Mouse (Mus musculus) C2C12 (cell line): ENCODE measurements around the gene Kcnrg. TPM values are rescaled to one million over a fixed set of nuclear protein-coding genes. Genes with fewer than 3 reads are reported as not detected.

ENCODE experiments used
- H3K27me3 ChIP-seq: one replicate; pipeline ENCODE4 v1.6.1; 2011; ENCODE audit not compliant: control insufficient read depth, insufficient read depth, insufficient read length
- H3K36me3 ChIP-seq: one replicate; pipeline ENCODE4 v1.6.1; 2011; ENCODE audit not compliant: control insufficient read depth, insufficient read depth
- H3K4me3 ChIP-seq: one replicate; pipeline ENCODE4 v1.5.1; 2011; ENCODE audit warnings: mild to moderate bottlenecking, control low read depth; ENCODE audit not compliant: poor library complexity, insufficient read depth, severe bottlenecking
- H3K79me2 ChIP-seq: one replicate; pipeline ENCODE4 v1.6.1; 2011; ENCODE audit not compliant: control insufficient read depth, insufficient read depth
- H3K79me3 ChIP-seq: one replicate; pipeline ENCODE4 v1.6.1; 2011; ENCODE audit warnings: low read depth, control low read depth
- H3ac ChIP-seq: one replicate; pipeline ENCODE3; 2011; ENCODE audit warnings: low read depth; ENCODE audit not compliant: control insufficient read depth, insufficient read length
- CEBPB ChIP-seq: IDR thresholded peaks from one replicate; pipeline ENCODE4 v1.6.1; 2011; ENCODE audit warnings: low read depth, mild to moderate bottlenecking, control low read depth, moderate library complexity
- CTCF ChIP-seq: IDR thresholded peaks from one replicate; pipeline ENCODE4 v1.5.1; 2011; ENCODE audit not compliant: control insufficient read depth, insufficient read depth, insufficient read length
- FOSL1 ChIP-seq: IDR thresholded peaks from one replicate; pipeline ENCODE4 v1.8.0; 2011; ENCODE audit warnings: mild to moderate bottlenecking, low read length; ENCODE audit not compliant: poor library complexity, insufficient read depth, severe bottlenecking
- MAX ChIP-seq: IDR thresholded peaks from one replicate; pipeline ENCODE4 v1.6.1; 2011; ENCODE audit warnings: mild to moderate bottlenecking, control low read depth
- MYOD1 ChIP-seq: IDR thresholded peaks from one replicate; pipeline ENCODE4 v1.6.1; 2011; ENCODE audit warnings: low read depth; ENCODE audit not compliant: control insufficient read depth, insufficient read length
- MYOG ChIP-seq: IDR thresholded peaks from one replicate; pipeline ENCODE4 v1.6.1; 2011; ENCODE audit not compliant: control insufficient read depth, insufficient read length; ENCODE audit errors: extremely low read depth
- USF1 ChIP-seq: IDR thresholded peaks from one replicate; pipeline ENCODE4 v1.6.1; 2011; ENCODE audit warnings: low read depth, mild to moderate bottlenecking, control low read depth, moderate library complexity
- polyA plus RNA-seq: library from polyadenylated mRNA; unstranded; fragments of >200 nt; fragmentation: generic; extraction: Trizol; gene quantifications from one replicate; pipeline ENCODE4 v1.2.1, GENCODE M21; 2012; ENCODE audit warnings: missing spikeins

The Kcnrg gene
- polyA plus RNA-seq, 1 experiment: 0.09 TPM

GRCm38 (mm10) chr14:61647182-61647880, 40.1 kb downstream of the Kcnrg start:
- Histone ChIP-seq H3K27me3 (no peaks in the 10 kb centered on the region), H3K4me3 (peak overlapping the region; percentile 84), H3ac (peak overlapping the region; percentile 93), H3K79me3 (peaks cover 59% of the 10 kb centered on the region), H3K79me2 (peaks cover 79% of the 10 kb centered on the region), H3K36me3 (peaks cover 11% of the 10 kb centered on the region)
- TF ChIP-seq USF1: no peak
- TF ChIP-seq FOSL1: no peak
- no peak for TF ChIP-seq CEBPB
- TF ChIP-seq MAX: no peak
- TF ChIP-seq MYOG: no peak
- no peak for TF ChIP-seq CTCF
- TF ChIP-seq MYOD1: no peak

GRCm38 (mm10) chr14:61647881-61648684, 40.8 kb downstream of the Kcnrg start:
- Histone ChIP-seq H3K79me3 (peaks cover 52% of the 10 kb centered on the region), H3ac (peak overlapping the region; percentile 93), H3K4me3 (peak overlapping the region; percentile 84), H3K79me2 (peaks cover 71% of the 10 kb centered on the region), H3K27me3 (no peaks in the 10 kb centered on the region), H3K36me3 (peaks cover 4% of the 10 kb centered on the region)
- TF ChIP-seq USF1 (no peak), CEBPB (no peak), CTCF (no peak)

GRCm38 (mm10) chr14:61648685-61649504, 41.6 kb downstream of the Kcnrg start:
- Histone ChIP-seq H3K4me3 (peak overlapping the region; percentile 84), H3K79me2 (peaks cover 63% of the 10 kb centered on the region), H3K79me3 (peaks cover 44% of the 10 kb centered on the region), H3K36me3 (no peaks in the 10 kb centered on the region), H3ac (peak overlapping the region; percentile 93), H3K27me3 (no peaks in the 10 kb centered on the region)
- no peak for TF ChIP-seq USF1
- peak; percentile 78 for TF ChIP-seq MAX
- no peak for TF ChIP-seq CTCF
- no peak for TF ChIP-seq CEBPB
- TF ChIP-seq FOSL1: no peak

- H3K4me3 ChIP-seq: no peak overlapping the region
- peaks cover 30% of the 10 kb centered on the region for H3K79me3 ChIP-seq
- peaks cover 5% of the 10 kb centered on the region for H3K36me3 ChIP-seq
- H3K27me3 ChIP-seq: no peaks in the 10 kb centered on the region
- H3ac ChIP-seq: no peak overlapping the region
- H3K79me2 ChIP-seq: peaks cover 48% of the 10 kb centered on the region
- TF ChIP-seq CTCF (peak; percentile 9), CEBPB (no peak)
These were observed 43.2 kb downstream of the Kcnrg start for GRCm38 (mm10) chr14:61650291-61650960.

- Histone ChIP-seq H3K36me3 (peaks cover 5% of the 10 kb centered on the region), H3ac (no peak overlapping the region), H3K79me2 (no peaks in the 10 kb centered on the region), H3K4me3 (no peak overlapping the region), H3K79me3 (peaks cover 1% of the 10 kb centered on the region), H3K27me3 (no peaks in the 10 kb centered on the region)
- TF ChIP-seq CTCF: no peak
- no peak for TF ChIP-seq MAX
These were observed 49.2 kb downstream of the Kcnrg start for GRCm38 (mm10) chr14:61656469-61656868.

- Histone ChIP-seq H3K36me3 (no peaks in the 10 kb centered on the region), H3K79me3 (no peaks in the 10 kb centered on the region), H3K4me3 (no peak overlapping the region), H3K27me3 (no peaks in the 10 kb centered on the region), H3K79me2 (no peaks in the 10 kb centered on the region), H3ac (no peak overlapping the region)
- no peak for TF ChIP-seq CTCF
- TF ChIP-seq CEBPB: no peak
- TF ChIP-seq USF1: no peak
- no peak for TF ChIP-seq MAX
- TF ChIP-seq FOSL1: no peak
- TF ChIP-seq MYOD1: no peak
- TF ChIP-seq MYOG: no peak
These were observed 54.2 kb downstream of the Kcnrg start for GRCm38 (mm10) chr14:61661496-61661895.
